Mouse (Mus musculus) heart, adult 2 months (tissue): Measurements from ENCODE around the gene Mef2a. TPM values are rescaled to one million over a fixed set of nuclear protein-coding genes. Genes with fewer than 3 reads are reported as not detected.

Experiments used
- DNase-seq, 2 experiments: peaks; one replicate each; pipeline ENCODE4 v3.0.0; 2021
- H3K27ac ChIP-seq: fragments of 200-600 bp; 2 replicates; pipeline ENCODE4 v1.8.1; 2022
- H3K27me3 ChIP-seq: fragments of 200-500 bp; 2 replicates; pipeline ENCODE4 v1.6.1; 2012; ENCODE audit warnings: mild to moderate bottlenecking, low read length, inconsistent platforms, mixed read lengths; ENCODE audit not compliant: control insufficient read depth, insufficient read depth
- H3K36me3 ChIP-seq: fragments of 200-500 bp; 2 replicates; pipeline ENCODE4 v1.6.1; 2012; ENCODE audit warnings: low read length, inconsistent platforms; ENCODE audit not compliant: control insufficient read depth, insufficient read depth
- H3K4me1 ChIP-seq: fragments of 200-500 bp; 2 replicates; pipeline ENCODE4 v1.6.1; 2011; ENCODE audit warnings: low read length; ENCODE audit not compliant: control insufficient read depth, insufficient read depth
- H3K4me3 ChIP-seq: fragments of 200-600 bp; 2 replicates; pipeline ENCODE4 v1.8.1; 2022
- H3K79me2 ChIP-seq: fragments of 200-500 bp; replicated peaks from 2 replicates; pipeline ENCODE4 v1.6.1; 2012; ENCODE audit warnings: mild to moderate bottlenecking, inconsistent platforms, low read length, moderate library complexity, mixed read lengths; ENCODE audit not compliant: control insufficient read depth, insufficient read depth
- H3K9ac ChIP-seq: fragments of 200-500 bp; 2 replicates; pipeline ENCODE4 v1.6.1; 2012; ENCODE audit warnings: low read depth, mild to moderate bottlenecking, control low read depth, inconsistent platforms, low read length, mixed read lengths
- CTCF ChIP-seq: fragments of 200-600 bp; IDR thresholded peaks from 2 replicates; pipeline ENCODE4 v1.8.1; 2022; ENCODE audit warnings: antibody characterized with exemption, mild to moderate bottlenecking, moderate library complexity
- EP300 ChIP-seq: fragments of 200-500 bp; IDR thresholded peaks from 2 replicates; pipeline ENCODE4 v1.6.1; 2011; ENCODE audit warnings: low read depth, low read length, control low read depth; ENCODE audit not compliant: insufficient read depth
- POLR2A ChIP-seq: fragments of 200-500 bp; IDR thresholded peaks from 2 replicates; pipeline ENCODE4 v1.6.1; 2011; ENCODE audit warnings: mild to moderate bottlenecking, low read depth, low read length, control low read depth; ENCODE audit not compliant: insufficient read depth
- WGBS: fragments of 180-500 bp; shearing (Covaris S2); methylation state at CpG from one replicate; pipeline ENCODE4 v1.1.7; 2018; 5-methylcytosine and 5-hydroxymethylcytosine counted together
- intact Hi-C: fragments of 180-260 bp; cut with DNase I; formaldehyde crosslinking; loops from one replicate; pipeline ENCODE4 v1.15.1; 2025
- polyA plus RNA-seq: library from polyadenylated mRNA; depleted of rRNA; stranded (reverse); fragments of >200 nt; gene quantifications from 2 replicates; pipeline ENCODE4 v1.2.3, GENCODE M21; 2012
- total RNA-seq, 2 experiments: library from RNA; stranded (reverse); gene quantifications; 2 replicates each; pipeline ENCODE4 v1.2.3; 2021

Gene Mef2a
- total and polyA plus RNA-seq, 3 experiments, result 73.4 to 141 (median 134) TPM

DNA sequence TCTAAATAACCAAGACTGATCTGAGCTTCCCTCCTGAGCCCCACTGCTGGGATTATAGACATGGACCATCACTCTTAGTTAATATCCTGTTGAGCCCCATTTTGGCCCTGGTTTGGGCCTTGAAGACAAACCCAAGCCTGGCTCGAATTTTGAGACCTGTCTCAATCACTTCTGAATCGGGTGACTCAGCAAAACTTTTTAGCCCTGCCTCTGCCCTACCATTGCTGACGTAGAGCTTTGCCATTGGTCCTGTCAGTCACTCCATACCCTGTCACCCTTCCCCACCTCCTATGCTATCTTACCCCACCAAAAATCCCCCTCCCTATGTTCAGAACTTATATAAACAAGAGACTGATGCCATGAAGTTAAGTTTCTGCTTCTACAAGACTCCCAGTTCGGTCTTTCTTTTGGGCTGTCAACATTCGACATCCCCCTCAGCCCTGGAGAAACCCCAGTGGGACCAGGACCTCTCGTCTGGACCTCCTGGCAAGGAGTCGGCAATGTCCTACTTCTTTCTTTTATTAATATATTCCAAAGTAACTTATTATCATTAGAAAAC lies 30.5 kb downstream of the Mef2a start:
- DNase-seq, result no peak
- peaks cover 3% of the 10 kb centered on the region; the same call in 1 of the 2 replicates for H3K79me2 ChIP-seq
- no peak overlapping the region for H3K27ac ChIP-seq
- TF ChIP-seq POLR2A (no peak), EP300 (no peak), CTCF (no peak)
- 73% methylated on average over 7 of the region's 7 CpGs for WGBS
- intact Hi-C loops, result loop anchor here (5.0 kb wide), 1 partner anchor 35 kb away; no protein-coding TSS in a partner anchor
- H3K9ac ChIP-seq, result no peak overlapping the region
- H3K4me3 ChIP-seq, result no peak overlapping the region
- H3K4me1 ChIP-seq, result peaks cover 9% of the 10 kb centered on the region
- peaks cover 4% of the 10 kb centered on the region for H3K36me3 ChIP-seq
- no peaks in the 10 kb centered on the region for H3K27me3 ChIP-seq

DNA sequence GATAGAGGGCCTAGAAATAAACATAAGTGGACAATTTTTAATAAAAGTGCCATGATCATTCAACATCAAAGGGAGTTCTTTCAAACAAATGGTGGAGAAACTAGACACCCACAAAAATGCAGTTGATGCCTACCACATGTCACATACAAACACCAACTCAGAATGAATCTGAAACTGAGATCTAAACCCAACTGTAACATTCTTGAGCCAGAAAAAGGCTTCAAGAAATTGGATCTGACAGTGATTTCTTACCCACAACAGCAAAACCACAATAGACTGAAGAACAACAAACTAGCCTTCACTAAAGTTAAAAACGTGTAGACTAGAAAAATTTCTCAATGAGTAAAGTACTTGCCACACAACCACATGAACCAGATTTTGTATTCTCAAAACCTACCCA lies 52.3 kb downstream of the Mef2a start:
- intact Hi-C loops, result no loop called here

GRCm38 (mm10) chr7:67318697-67319096 lies 54.0 kb downstream of the Mef2a start:
- intact Hi-C loops, result loop anchor here (5.0 kb wide), 1 partner anchor 44 kb away; no protein-coding TSS in a partner anchor
- Histone ChIP-seq H3K79me2 (peaks cover 4% of the 10 kb centered on the region), H3K4me1 (no peaks in the 10 kb centered on the region; the same call in none of the 2 replicates), H3K36me3 (peaks cover 7% of the 10 kb centered on the region), H3K27me3 (no peaks in the 10 kb centered on the region), H3K27ac (no peak overlapping the region), H3K4me3 (no peak overlapping the region), H3K9ac (no peak overlapping the region)
- TF ChIP-seq CTCF, result no peak
- no peak for TF ChIP-seq EP300
- no peak for TF ChIP-seq POLR2A
- no peak for DNase-seq

More for the DNA sequence above, 52.3 kb downstream of the Mef2a start:
- 69% methylated on average over 1 of the region's 1 CpGs for WGBS
- H3K4me3 ChIP-seq, result no peak overlapping the region
- H3K4me1 ChIP-seq, result no peaks in the 10 kb centered on the region; the same call in none of the 2 replicates
- H3K27me3 ChIP-seq, result no peaks in the 10 kb centered on the region
- DNase-seq, result no peak
- H3K79me2 ChIP-seq, result peaks cover 4% of the 10 kb centered on the region
- TF ChIP-seq POLR2A (no peak), EP300 (no peak), CTCF (no peak)
- peaks cover 5% of the 10 kb centered on the region; the same call in 1 of the 2 replicates for H3K36me3 ChIP-seq
- no peak overlapping the region for H3K9ac ChIP-seq
- no peak overlapping the region for H3K27ac ChIP-seq

DNA sequence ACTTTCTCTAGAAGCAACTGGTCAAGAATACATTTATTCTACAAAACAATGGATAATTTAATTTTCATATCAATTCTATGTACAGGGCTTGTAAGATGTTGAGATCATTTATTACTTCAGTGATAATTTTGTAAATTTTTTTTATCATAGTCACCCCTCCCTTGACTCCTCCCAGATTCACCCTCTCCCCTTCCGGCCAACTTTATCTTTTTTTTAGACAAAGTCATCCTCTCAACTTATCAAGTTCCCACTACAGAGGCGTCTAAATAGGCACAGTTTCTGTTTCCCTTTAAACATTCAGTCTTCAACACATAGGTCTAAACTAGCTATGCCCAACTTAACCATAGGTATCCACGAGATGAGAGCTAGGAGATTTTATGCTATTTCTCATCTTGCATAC lies 59.5 kb downstream of the Mef2a start:
- Histone ChIP-seq H3K9ac (no peak overlapping the region), H3K4me1 (peaks cover 7% of the 10 kb centered on the region), H3K27ac (no peak overlapping the region), H3K27me3 (no peaks in the 10 kb centered on the region), H3K4me3 (no peak overlapping the region), H3K36me3 (peaks cover 34% of the 10 kb centered on the region), H3K79me2 (peaks cover 5% of the 10 kb centered on the region; the same call in 1 of the 2 replicates)
- DNase-seq, result no peak
- no peak for TF ChIP-seq POLR2A
- TF ChIP-seq EP300, result no peak
- TF ChIP-seq CTCF, result no peak
- intact Hi-C loops, result no loop called here
- WGBS, result 45% methylated on average over 3 of the region's 3 CpGs

DNA sequence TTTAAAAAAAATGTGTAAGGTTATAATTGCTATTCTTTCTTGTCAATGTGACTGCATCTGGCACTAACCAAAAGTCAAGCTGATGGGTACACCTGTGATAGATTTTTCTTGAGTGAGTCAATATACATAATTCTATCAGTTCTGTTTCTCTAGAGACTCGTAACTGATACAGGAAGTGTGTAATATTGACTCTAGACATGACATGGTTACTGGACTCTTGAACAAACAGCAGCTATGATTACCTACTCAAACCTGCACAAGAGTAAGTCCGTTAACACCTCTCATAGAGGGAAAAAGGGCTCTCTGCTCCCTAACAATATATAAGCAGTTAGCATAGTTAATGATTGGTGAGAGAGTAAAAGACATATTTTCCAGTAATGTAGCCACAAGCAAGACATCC lies 62.5 kb downstream of the Mef2a start:
- peaks cover 33% of the 10 kb centered on the region for H3K36me3 ChIP-seq
- WGBS, result 79% methylated on average over 2 of the region's 2 CpGs

GRCm38 (mm10) chr7:67308102-67308501 lies 64.6 kb downstream of the Mef2a start:
- H3K27ac ChIP-seq, result no peak overlapping the region
- no peaks in the 10 kb centered on the region for H3K27me3 ChIP-seq
- H3K36me3 ChIP-seq, result peaks cover 25% of the 10 kb centered on the region
- peaks cover 3% of the 10 kb centered on the region; the same call in 1 of the 2 replicates for H3K79me2 ChIP-seq
- 54% methylated on average over 2 of the region's 2 CpGs for WGBS
- no peak overlapping the region for H3K4me3 ChIP-seq
- intact Hi-C loops, result loop anchor here (5.0 kb wide), 1 partner anchor 34 kb away; no protein-coding TSS in a partner anchor
- TF ChIP-seq POLR2A, result no peak
- no peak for TF ChIP-seq CTCF
- no peak for TF ChIP-seq EP300
- H3K9ac ChIP-seq, result no peak overlapping the region
- peaks cover 6% of the 10 kb centered on the region for H3K4me1 ChIP-seq
- no peak for DNase-seq

More for the DNA sequence above, 62.5 kb downstream of the Mef2a start:
- Histone ChIP-seq H3K27me3 (no peaks in the 10 kb centered on the region), H3K27ac (no peak overlapping the region), H3K9ac (no peak overlapping the region), H3K4me3 (no peak overlapping the region), H3K4me1 (peaks cover 7% of the 10 kb centered on the region), H3K79me2 (peaks cover 3% of the 10 kb centered on the region; the same call in 1 of the 2 replicates)
- TF ChIP-seq POLR2A (no peak), EP300 (no peak), CTCF (no peak)
- intact Hi-C loops, result no loop called here
- no peak for DNase-seq
